Mouse (Mus musculus): Measurements from ENCODE around the gene Mpdz. TPM values are rescaled to one million over a fixed set of nuclear protein-coding genes. Genes with fewer than 3 reads are reported as not detected.

Gene Mpdz
- total and polyA plus RNA-seq, 3 experiments, result not detected

- H3K4me3 ChIP-seq (ENCODE audit: control insufficient read depth in 1 of 2, insufficient read depth in 1 of 2, low read depth in 2 of 2, low read length in 2 of 2), result no peak overlapping the region
- H3K4me1 ChIP-seq (ENCODE audit: control insufficient read depth in 1 of 2, insufficient read depth in 2 of 2, low read length in 2 of 2), result no peaks in the 10 kb centered on the region
- no peaks in the 10 kb centered on the region for H3K79me2 ChIP-seq (ENCODE audit: control insufficient read depth, insufficient read depth, low read length, poor library complexity)
- no peak for TF ChIP-seq POLR2AphosphoS5 (IDR thresholded peaks at IDR 0.05; ENCODE audit: borderline replicate concordance, low read depth, low read length)
- no peak for TF ChIP-seq RAD21 (IDR thresholded peaks at IDR 0.05; ENCODE audit: low read depth, low read length)
- no peak for TF ChIP-seq USF2 (IDR thresholded peaks at IDR 0.05; ENCODE audit: borderline replicate concordance in 1 of 2, insufficient read depth in 1 of 2, low read depth in 1 of 2, low read length in 2 of 2)
- TF ChIP-seq ZNF384 (IDR thresholded peaks at IDR 0.05; ENCODE audit: low read depth, low read length), result no peak
- no peak for TF ChIP-seq CHD1 (IDR thresholded peaks at IDR 0.05; ENCODE audit: low read depth, low read length)
- no peak for TF ChIP-seq MAX (IDR thresholded peaks at IDR 0.05; ENCODE audit: low read length)
- no peak for TF ChIP-seq UBTF (IDR thresholded peaks at IDR 0.05; ENCODE audit: borderline replicate concordance, insufficient read depth, low read depth, low read length)
- TF ChIP-seq TCF12 (IDR thresholded peaks at IDR 0.05; ENCODE audit: low read depth, low read length), result no peak
- no peak for TF ChIP-seq BHLHE40 (IDR thresholded peaks at IDR 0.05; ENCODE audit: borderline replicate concordance, low read depth, low read length)
- no peak overlapping the region for H3K9ac ChIP-seq (ENCODE audit: control insufficient read depth, low read depth, low read length, poor library complexity, severe bottlenecking)
- no peak overlapping the region for H3K27ac ChIP-seq (ENCODE audit: control insufficient read depth, low read depth, low read length)
- no peaks in the 10 kb centered on the region for H3K9me3 ChIP-seq (replicated peaks; ENCODE audit: insufficient read depth, low read length)
- H3K27me3 ChIP-seq (ENCODE audit: control insufficient read depth in 1 of 2, insufficient read depth in 2 of 2, low read length in 2 of 2), result no peaks in the 10 kb centered on the region
- H3K36me3 ChIP-seq (ENCODE audit: control insufficient read depth in 1 of 2, insufficient read depth in 2 of 2, low read length in 2 of 2), result no peaks in the 10 kb centered on the region
- DNase-seq (ENCODE audit: low read depth, low spot score), result no peak
Measured at GRCm38 (mm10) chr4:81273067-81273466, 169.5 kb downstream of the Mpdz start.

DNA sequence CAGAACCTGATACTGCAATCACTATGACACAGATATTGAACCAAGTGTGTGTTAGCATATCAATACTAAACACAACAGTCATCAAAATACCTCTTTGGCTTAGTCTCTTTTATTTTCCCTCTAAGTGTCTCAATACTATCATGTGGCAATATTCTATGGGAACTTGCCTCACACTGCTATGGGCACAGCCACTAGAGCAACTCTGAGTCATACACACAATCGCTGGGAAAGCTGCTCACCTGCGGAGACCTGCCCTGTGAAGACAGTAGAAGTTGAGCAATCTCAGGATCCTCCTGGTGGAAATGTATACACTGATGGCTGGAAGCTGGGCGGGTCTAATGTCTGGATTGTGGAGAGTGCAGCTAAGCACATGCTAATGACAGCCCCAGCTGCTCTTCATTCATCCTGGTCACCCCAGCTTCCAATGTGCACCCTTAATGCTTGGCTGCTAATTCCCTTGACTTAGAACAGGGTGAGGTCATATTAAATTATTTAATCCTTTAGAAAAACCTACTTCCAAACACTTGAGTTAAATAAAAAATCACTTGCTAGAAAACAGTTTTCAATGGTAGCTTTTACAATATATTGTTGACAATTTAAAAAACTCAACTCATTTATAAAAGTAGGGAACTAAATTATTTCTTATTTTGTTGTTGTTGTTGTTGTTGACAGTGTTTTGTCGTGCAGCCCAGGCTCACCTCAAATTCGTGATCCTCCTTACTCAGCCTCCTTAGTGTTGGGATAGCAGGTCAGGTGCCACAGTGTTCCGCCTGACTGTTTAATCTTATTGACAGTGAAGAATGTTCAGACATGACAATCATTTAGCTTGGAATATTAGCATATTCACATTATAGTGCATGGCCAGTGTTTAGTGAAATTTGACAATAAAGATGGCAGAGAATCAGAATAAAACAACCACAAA lies 189.5 kb downstream of the Mpdz start:
- Histone ChIP-seq H3K9me3 (replicated peaks; ENCODE audit: insufficient read depth, low read length) (no peaks in the 10 kb centered on the region), H3K79me2 (ENCODE audit: control insufficient read depth, insufficient read depth, low read length, poor library complexity) (no peaks in the 10 kb centered on the region), H3K27ac (ENCODE audit: control insufficient read depth, low read depth, low read length) (no peak overlapping the region), H3K4me3 (ENCODE audit: control insufficient read depth in 1 of 2, insufficient read depth in 1 of 2, low read depth in 2 of 2, low read length in 2 of 2) (no peak overlapping the region), H3K9ac (ENCODE audit: control insufficient read depth, low read depth, low read length, poor library complexity, severe bottlenecking) (no peak overlapping the region), H3K36me3 (ENCODE audit: control insufficient read depth in 1 of 2, insufficient read depth in 2 of 2, low read length in 2 of 2) (no peaks in the 10 kb centered on the region), H3K4me1 (ENCODE audit: control insufficient read depth in 1 of 2, insufficient read depth in 2 of 2, low read length in 2 of 2) (no peaks in the 10 kb centered on the region), H3K27me3 (ENCODE audit: control insufficient read depth in 1 of 2, insufficient read depth in 2 of 2, low read length in 2 of 2) (no peaks in the 10 kb centered on the region)
- no peak for DNase-seq (ENCODE audit: low read depth, low spot score)
- no peak for TF ChIP-seq TBP (IDR thresholded peaks at IDR 0.05; ENCODE audit: low read depth, low read length)
- TF ChIP-seq MEF2A (IDR thresholded peaks at IDR 0.05; ENCODE audit: extremely low read depth, insufficient replicate concordance, low read depth, low read length, poor library complexity, severe bottlenecking), result no peak

GRCm38 (mm10) chr4:81252334-81252733 lies 190.3 kb downstream of the Mpdz start:
- H3K4me1 ChIP-seq (ENCODE audit: control insufficient read depth in 1 of 2, insufficient read depth in 2 of 2, low read length in 2 of 2), result no peaks in the 10 kb centered on the region
- DNase-seq (ENCODE audit: low read depth, low spot score), result no peak
- H3K9ac ChIP-seq (ENCODE audit: control insufficient read depth, low read depth, low read length, poor library complexity, severe bottlenecking), result no peak overlapping the region
- no peak overlapping the region for H3K27ac ChIP-seq (ENCODE audit: control insufficient read depth, low read depth, low read length)
- H3K79me2 ChIP-seq (ENCODE audit: control insufficient read depth, insufficient read depth, low read length, poor library complexity), result no peaks in the 10 kb centered on the region
- no peaks in the 10 kb centered on the region for H3K9me3 ChIP-seq (replicated peaks; ENCODE audit: insufficient read depth, low read length)
- no peaks in the 10 kb centered on the region for H3K27me3 ChIP-seq (ENCODE audit: control insufficient read depth in 1 of 2, insufficient read depth in 2 of 2, low read length in 2 of 2)
- no peak overlapping the region for H3K4me3 ChIP-seq (ENCODE audit: control insufficient read depth in 1 of 2, insufficient read depth in 1 of 2, low read depth in 2 of 2, low read length in 2 of 2)
- TF ChIP-seq BHLHE40 (IDR thresholded peaks at IDR 0.05; ENCODE audit: borderline replicate concordance, low read depth, low read length) (no peak), MAFK (IDR thresholded peaks at IDR 0.05; ENCODE audit: borderline replicate concordance, low read depth, low read length) (no peak), NRF1 (IDR thresholded peaks at IDR 0.05; ENCODE audit: insufficient read depth, low read depth, low read length, poor library complexity, severe bottlenecking) (no peak), USF1 (IDR thresholded peaks at IDR 0.05; ENCODE audit: low read depth, low read length) (no peak), EP300 (IDR thresholded peaks at IDR 0.05; ENCODE audit: low read depth in 1 of 2, low read length in 2 of 2) (no peak), TBP (IDR thresholded peaks at IDR 0.05; ENCODE audit: low read depth, low read length) (no peak), GATA1 (IDR thresholded peaks at IDR 0.05; ENCODE audit: low read depth, low read length) (no peak), MEF2A (IDR thresholded peaks at IDR 0.05; ENCODE audit: extremely low read depth, insufficient replicate concordance, low read depth, low read length, poor library complexity, severe bottlenecking) (no peak), CTCF (IDR thresholded peaks at IDR 0.05 in 2 of 3, conservative IDR thresholded peaks at IDR 0.05 in 1 of 3; ENCODE audit: control insufficient read depth in 1 of 3, insufficient read depth in 1 of 3, low read depth in 2 of 3, low read length in 3 of 3, poor library complexity in 1 of 3, severe bottlenecking in 1 of 3) (no peak), TAL1 (IDR thresholded peaks at IDR 0.05; ENCODE audit: low read length) (no peak), ETS1 (IDR thresholded peaks at IDR 0.05; ENCODE audit: low read depth, low read length) (no peak), USF2 (IDR thresholded peaks at IDR 0.05; ENCODE audit: borderline replicate concordance in 1 of 2, insufficient read depth in 1 of 2, low read depth in 1 of 2, low read length in 2 of 2) (no peak), NELFE (IDR thresholded peaks at IDR 0.05; ENCODE audit: low read depth, low read length) (no peak), MYB (IDR thresholded peaks at IDR 0.05; ENCODE audit: low read depth, low read length) (no peak), POLR2AphosphoS2 (IDR thresholded peaks at IDR 0.05; ENCODE audit: low read length) (no peak)
- no peaks in the 10 kb centered on the region for H3K36me3 ChIP-seq (ENCODE audit: control insufficient read depth in 1 of 2, insufficient read depth in 2 of 2, low read length in 2 of 2)

Measured in MEL (cell line).